Mouse (Mus musculus) adipocyte (in vitro differentiated cells): ENCODE measurements at regions not wholly inside any gene's neighbourhood (a gene's known extent, or its start where the extent isn't known, plus 50 kb on each side); places are given as distances from the start of the nearest gene placed in this dataset.

Experiments
- DNase-seq: peaks from one replicate; pipeline ENCODE4 v3.0.0-alpha.2; 2016; ENCODE audit warnings: low spot score

DNA sequence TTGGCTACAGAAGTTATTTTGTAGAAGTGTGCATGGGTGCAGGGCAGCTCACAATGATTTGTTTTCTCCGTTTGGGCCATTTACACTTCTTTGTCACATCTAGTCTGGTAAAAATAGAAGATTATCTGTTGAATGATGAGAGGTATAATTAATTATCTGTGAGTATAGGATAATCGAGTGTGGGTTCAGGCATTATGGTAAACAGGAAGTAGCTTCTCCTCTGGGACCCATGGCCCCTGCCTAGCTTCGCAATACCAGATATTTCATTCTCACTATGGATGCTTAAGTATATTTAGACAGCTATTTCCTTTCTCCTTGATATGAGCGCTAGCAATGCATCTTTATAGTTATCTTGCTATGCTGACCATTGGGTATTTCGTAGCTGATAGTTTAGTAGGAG lies 1373.7 kb upstream of the Pcdh20 start:
- no peak for DNase-seq

DNA sequence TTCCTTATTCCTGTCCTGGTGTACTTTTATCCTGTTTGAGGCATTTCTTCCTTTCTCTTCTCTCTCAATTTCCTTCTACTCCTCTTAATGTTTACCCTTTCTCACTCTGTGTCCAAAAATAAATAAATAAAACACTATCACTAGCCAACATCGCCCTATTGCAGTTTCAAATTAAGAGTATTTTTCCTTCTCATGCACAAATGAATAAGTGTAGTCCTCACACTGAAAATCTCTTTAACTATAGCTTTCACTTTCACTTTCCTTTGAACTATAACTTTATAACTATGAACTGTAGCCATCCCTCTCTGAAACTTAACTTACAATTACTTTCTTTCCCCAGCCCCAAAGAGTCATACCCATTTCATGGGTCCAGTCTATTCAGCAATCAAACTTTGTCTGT lies 1355.5 kb upstream of the Pcdh20 start:
- DNase-seq = peak; percentile 43

DNA sequence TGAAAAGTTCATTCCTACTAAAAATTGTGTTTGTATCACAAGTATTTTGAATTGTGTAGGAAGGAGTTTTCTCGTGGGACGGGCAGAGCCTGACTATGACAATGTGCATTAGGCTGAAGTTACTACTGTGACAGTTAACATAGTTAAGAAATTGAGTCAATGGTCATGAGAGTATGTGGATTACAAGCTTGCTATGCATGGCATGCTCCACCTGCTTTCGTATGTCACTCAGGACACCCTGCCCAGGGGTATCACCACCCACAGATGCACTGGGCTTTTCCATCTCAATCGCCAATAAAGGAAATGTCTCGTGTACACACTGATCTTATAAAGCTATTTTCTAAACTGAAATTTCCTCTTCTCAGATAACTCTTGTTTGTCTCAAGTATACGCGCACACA lies 1354.8 kb upstream of the Pcdh20 start:
- peak; percentile 5 for DNase-seq

DNA sequence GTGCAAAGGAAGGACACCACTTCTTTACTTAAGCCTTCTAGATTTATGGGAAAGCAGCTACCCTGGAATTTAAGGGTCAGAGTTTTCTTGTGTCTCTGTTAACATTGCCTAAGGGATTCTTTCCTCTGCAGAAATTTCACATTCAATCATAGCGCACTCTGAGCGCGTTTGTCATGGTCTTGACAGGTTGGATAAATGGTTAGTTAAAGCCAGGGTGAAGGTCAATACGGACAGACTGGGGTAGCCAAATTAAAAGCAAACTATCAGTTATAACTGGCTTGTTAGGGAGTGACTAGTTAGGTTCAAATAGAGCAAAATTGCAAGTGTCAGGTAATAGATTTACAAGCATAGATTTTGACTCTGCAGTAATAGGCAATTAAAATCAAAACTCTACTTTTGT lies 1352.2 kb upstream of the Pcdh20 start:
- peak; percentile 5 for DNase-seq

DNA sequence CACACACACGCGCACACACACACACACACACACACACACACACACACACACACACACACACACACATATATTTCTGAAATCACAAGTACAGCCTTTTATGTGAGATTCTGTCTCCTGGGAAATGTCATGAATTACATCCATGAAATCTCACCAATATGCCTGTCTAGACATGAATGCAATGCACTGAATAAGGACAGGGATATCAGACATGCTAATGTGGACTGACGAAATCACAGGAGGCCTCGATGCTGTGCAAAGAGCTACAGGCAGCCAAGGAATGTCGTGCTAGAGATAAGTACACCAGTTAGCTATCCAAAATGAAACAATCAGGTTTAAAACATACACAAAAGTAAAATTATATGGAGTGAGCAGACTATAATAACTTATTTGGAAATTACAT lies 1351.0 kb upstream of the Pcdh20 start:
- DNase-seq = no peak

DNA sequence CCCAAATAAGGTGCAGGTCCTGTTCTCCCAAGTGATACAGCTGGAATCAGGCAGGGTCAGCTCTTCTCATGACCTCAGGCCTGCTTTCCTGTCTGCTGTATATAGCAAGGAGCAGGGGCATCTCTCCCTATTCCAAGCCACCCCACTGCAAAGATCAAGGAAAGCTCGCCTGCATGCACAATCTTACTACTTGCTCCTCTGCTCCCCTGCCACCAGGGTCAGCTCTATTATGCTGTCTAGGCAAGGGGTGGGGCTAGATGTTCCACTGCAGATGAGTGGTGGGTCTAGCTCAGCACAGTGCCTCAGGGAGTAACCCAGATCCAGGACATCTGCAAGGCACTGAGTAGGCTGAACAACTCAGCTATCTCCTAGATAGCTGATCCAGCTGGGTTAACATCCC lies 1335.6 kb upstream of the Pcdh20 start:
- DNase-seq = no peak

DNA sequence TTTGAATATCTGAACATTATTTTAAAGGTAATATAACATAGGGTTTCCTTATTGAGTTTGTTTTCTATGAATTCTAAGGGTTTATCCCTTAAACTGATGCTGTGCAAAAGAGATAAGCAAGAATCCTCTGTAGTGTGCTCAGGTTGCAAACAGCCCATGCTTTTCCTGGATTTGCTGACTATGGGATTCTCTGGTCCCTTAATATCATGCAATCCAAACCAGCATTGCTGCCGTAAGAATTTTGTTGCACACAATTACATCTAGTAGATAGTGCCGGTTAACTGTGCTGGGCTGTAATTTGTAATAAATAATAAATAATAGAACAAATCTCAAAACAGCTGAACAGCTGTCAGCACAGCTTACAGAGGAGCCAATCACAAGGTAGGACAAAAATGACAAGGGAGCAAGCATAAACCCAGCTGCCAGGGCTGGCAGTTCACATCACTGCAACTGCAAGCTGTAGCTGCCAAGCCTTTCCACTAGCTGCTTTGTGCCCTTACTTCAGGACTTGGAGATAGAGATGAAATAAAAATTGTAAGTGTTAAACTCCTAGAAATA lies 1333.6 kb upstream of the Pcdh20 start:
- DNase-seq = no peak

DNA sequence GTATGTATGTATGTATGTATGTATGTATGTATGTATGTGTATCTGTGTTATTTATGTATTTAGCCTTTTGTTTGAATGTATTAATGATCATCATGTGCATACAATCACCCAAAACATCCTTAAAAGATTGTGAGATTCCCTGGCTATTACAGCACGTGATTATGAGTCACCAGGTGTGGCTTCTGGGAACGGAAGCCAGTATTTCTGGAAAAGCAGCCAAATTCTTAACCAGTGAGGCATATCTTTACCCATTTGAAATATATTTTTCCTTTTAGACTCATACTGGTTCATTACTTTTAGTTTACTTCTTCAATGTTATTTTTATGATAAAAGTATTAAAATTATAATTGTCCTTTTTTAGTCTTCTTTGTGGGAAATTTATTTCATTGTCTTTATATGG lies 1284.6 kb upstream of the Pcdh20 start:
- DNase-seq = no peak

DNA sequence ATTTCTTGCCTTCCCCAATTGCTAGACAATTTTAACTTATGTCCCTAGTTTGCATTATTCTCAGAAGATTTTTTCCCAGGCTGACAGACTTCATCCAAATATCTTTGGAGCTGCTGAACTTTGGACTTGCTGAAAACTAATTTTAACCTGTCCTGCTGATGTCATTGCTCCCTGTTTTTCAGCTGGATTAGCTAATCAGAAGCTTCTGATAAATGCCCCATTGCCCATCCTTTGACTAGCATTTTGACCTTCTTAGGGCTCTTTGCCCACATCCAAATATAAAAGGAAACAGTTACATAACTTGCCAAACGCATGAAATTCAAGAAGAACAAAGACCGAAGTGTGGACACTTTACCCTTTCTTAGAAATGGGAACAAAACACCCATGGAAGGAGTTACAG lies 1242.5 kb upstream of the Pcdh20 start:
- DNase-seq = no peak
